Mouse (Mus musculus) brain, embryonic 14.5 days (tissue): ENCODE results near the gene Chmp6. TPM values are rescaled to one million over a fixed set of nuclear protein-coding genes. Genes with fewer than 3 reads are reported as not detected.

Source experiments
- DNase-seq: peaks from one replicate; pipeline ENCODE4 v3.0.0-alpha.2; 2011; ENCODE audit warnings: low read depth
- CTCF ChIP-seq: fragments of 200-500 bp; IDR thresholded peaks from 2 replicates; pipeline ENCODE4 v1.5.1; 2012; ENCODE audit warnings: inconsistent platforms, mild to moderate bottlenecking, moderate library complexity, borderline replicate concordance; ENCODE audit not compliant: insufficient read depth, insufficient read length; ENCODE audit errors: extremely low read depth
- POLR2A ChIP-seq: fragments of 200-500 bp; IDR thresholded peaks from 2 replicates; pipeline ENCODE4 v1.6.1; 2012; ENCODE audit warnings: mild to moderate bottlenecking, inconsistent platforms, borderline replicate concordance; ENCODE audit not compliant: poor library complexity, insufficient read depth, insufficient read length, severe bottlenecking; ENCODE audit errors: extremely low read depth
- polyA plus RNA-seq: library from polyadenylated mRNA; depleted of rRNA; stranded (reverse); fragments of >200 nt; gene quantifications from 2 replicates; pipeline ENCODE4 v1.2.3, GENCODE M21; 2012

Chmp6 gene
- polyA plus RNA-seq, 1 experiment, result 63.6 TPM

DNA sequence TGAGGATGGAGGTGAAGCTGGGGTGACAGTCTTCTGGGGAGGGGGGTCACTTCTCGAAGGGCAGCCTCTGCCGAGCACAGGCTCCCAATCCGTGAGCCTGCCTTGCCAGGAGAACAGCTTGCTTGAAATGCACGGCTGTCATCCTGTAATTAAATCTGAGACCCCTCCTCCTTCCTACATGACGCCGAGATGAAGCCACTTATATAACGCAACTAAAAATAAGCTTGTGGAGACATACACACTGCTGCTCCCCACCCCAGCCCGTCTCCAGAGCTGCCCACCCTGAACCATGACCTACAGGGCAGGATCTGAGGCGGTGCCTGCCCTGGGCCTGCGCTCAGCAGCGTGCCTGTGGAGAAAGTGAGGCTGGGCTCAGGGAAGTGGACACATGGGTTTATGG lies 26.9 kb downstream of the Chmp6 start:
- TF ChIP-seq POLR2A, result no peak
- TF ChIP-seq CTCF, result no peak
- peak; percentile 80 for DNase-seq

- DNase-seq, result peak; percentile 37
- TF ChIP-seq CTCF (no peak), POLR2A (no peak)
These were observed 28.6 kb downstream of the Chmp6 start for GRCm38 (mm10) chr11:119941794-119942193.

GRCm38 (mm10) chr11:119942201-119942726 lies 29.0 kb downstream of the Chmp6 start:
- no peak for DNase-seq
- TF ChIP-seq POLR2A (peak; percentile 57), CTCF (no peak)

GRCm38 (mm10) chr11:119942727-119943427 lies 29.6 kb downstream of the Chmp6 start, which contains the start of gene Baiap2:
Gene Baiap2, plus strand, starts transcription at chr11:119942763.
- DNase-seq, result peak; percentile 99
- TF ChIP-seq POLR2A (peak; percentile 94; the same call in 1 of the 2 replicates), CTCF (no peak)

- no peak for TF ChIP-seq POLR2A
- TF ChIP-seq CTCF, result no peak
- DNase-seq, result peak; percentile 36
These were observed 30.3 kb downstream of the Chmp6 start for GRCm38 (mm10) chr11:119943428-119943988.

DNA sequence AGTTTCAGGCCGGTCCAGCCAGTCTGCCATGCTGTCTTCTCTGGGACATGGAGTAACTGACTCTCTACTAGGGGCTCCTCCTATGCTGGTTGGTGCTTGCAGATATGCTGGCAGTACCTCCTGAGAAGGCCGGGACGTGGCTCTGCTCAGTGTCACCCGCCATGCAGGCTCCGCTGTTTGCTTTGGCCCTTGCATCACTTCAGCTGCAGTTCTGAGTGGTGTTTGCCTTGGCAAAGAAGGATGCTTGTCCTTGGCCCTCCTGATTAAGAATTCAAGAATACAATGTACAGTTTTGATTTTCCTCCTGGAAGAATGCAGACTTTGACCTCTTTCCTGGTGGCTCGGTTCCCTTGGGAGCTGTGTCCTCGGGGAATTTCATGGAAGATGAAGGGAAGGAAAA lies 32.1 kb downstream of the Chmp6 start:
- DNase-seq, result no peak
- TF ChIP-seq POLR2A, result no peak
- no peak for TF ChIP-seq CTCF

GRCm38 (mm10) chr11:119947426-119947825 lies 34.2 kb downstream of the Chmp6 start:
- DNase-seq, result no peak
- TF ChIP-seq CTCF, result no peak

DNA sequence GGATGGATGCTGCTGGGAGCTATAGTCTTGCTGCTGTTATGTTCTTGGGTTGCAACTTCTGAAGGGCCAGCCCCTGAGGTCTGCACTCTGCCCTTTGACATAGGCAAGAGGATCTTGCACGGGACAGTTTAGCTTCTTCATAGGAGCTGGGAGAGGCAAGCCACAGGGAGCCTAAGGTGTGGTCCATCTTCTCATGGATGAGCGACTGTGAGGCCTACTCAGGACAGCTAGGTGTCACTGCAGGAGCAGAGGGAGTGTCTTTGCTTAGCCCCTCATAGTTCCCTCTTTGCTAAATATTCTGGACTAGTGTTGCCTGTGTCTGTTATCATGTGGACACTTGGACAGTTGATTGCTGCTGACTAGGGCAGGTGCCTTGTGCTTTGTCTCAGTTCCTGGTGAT lies 34.7 kb downstream of the Chmp6 start:
- DNase-seq, result no peak

DNA sequence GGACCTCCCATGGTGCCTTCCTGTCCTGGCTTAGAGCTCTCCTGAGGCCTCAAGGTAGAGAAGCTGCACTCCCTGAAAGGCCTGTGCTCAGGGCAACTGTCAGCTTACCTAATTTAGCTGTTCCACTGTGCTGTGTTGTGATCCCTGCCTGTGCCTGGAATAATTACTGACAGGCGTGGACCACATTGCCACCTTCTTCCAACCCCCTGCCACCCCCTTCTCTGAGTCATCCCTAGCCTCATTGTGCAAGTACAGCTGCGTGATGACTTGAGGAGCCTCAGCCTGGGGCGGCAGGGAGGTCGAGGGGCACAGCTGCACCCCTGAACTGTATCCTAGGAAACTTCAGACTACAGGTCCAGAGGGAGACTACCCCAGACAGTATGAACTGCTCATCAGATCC lies 35.1 kb downstream of the Chmp6 start:
- no peak for TF ChIP-seq CTCF
- no peak for TF ChIP-seq POLR2A
- no peak for DNase-seq

More for the DNA sequence above, 34.7 kb downstream of the Chmp6 start:
- no peak for TF ChIP-seq CTCF
- no peak for TF ChIP-seq POLR2A

GRCm38 (mm10) chr11:119948803-119949202 lies 35.6 kb downstream of the Chmp6 start:
- TF ChIP-seq POLR2A (no peak), CTCF (no peak)
- no peak for DNase-seq

- DNase-seq, result no peak
- TF ChIP-seq CTCF, result no peak
- no peak for TF ChIP-seq POLR2A
These were observed 37.3 kb downstream of the Chmp6 start for GRCm38 (mm10) chr11:119950535-119950934.

- TF ChIP-seq POLR2A, result no peak
- TF ChIP-seq CTCF, result no peak
- no peak for DNase-seq
These were observed 38.1 kb downstream of the Chmp6 start for GRCm38 (mm10) chr11:119951326-119951725.
